Mouse (Mus musculus) limb, embryonic 11.5 days (tissue): ENCODE measurements around the gene Ece1. TPM values are rescaled to one million over a fixed set of nuclear protein-coding genes. Genes with fewer than 3 reads are reported as not detected.

ENCODE experiments used
- ATAC-seq: fragments of 200-750 bp; cut with Nextera tagmentation; 2 replicates; pipeline ENCODE4 v1.8.0; 2017; ENCODE audit warnings: low read depth; ENCODE audit not compliant: insufficient number of reproducible peaks, low FRiP score, low TSS enrichment
- DNase-seq: peaks from one replicate; pipeline ENCODE4 v3.0.0-alpha.2; 2015; ENCODE audit warnings: low spot score
- H3K27ac ChIP-seq: fragments of 300-500 bp; sonication (generic); replicated peaks from 2 replicates; pipeline ENCODE4 v1.5.1; 2014; ENCODE audit warnings: low read depth, mild to moderate bottlenecking, low read length
- H3K27me3 ChIP-seq: fragments of 300-500 bp; sonication (generic); 2 replicates; pipeline ENCODE4 v1.6.1; 2014; ENCODE audit warnings: mild to moderate bottlenecking, low read length, mixed read lengths; ENCODE audit not compliant: control insufficient read depth, insufficient read depth
- H3K36me3 ChIP-seq: fragments of 300-500 bp; sonication (generic); 2 replicates; pipeline ENCODE4 v1.6.1; 2014; ENCODE audit warnings: mild to moderate bottlenecking, low read length, moderate library complexity, mixed read lengths; ENCODE audit not compliant: control insufficient read depth, insufficient read depth
- H3K4me1 ChIP-seq: fragments of 300-500 bp; sonication (generic); 2 replicates; pipeline ENCODE4 v1.6.1; 2014; ENCODE audit warnings: low read length, mixed read lengths; ENCODE audit not compliant: control insufficient read depth, insufficient read depth
- H3K4me2 ChIP-seq: fragments of 300-500 bp; sonication (generic); 2 replicates; pipeline ENCODE4 v1.6.1; 2014; ENCODE audit warnings: low read depth, mild to moderate bottlenecking, moderate library complexity; ENCODE audit not compliant: severe bottlenecking
- H3K4me3 ChIP-seq: fragments of 300-500 bp; sonication (generic); 2 replicates; pipeline ENCODE4 v1.5.1; 2014; ENCODE audit warnings: low read depth, low read length
- H3K9ac ChIP-seq: fragments of 300-500 bp; sonication (generic); 2 replicates; pipeline ENCODE4 v1.6.1; 2014; ENCODE audit warnings: mild to moderate bottlenecking, low read length
- H3K9me3 ChIP-seq: fragments of 300-500 bp; sonication (generic); 2 replicates; pipeline ENCODE4 v1.6.1; 2016; ENCODE audit warnings: low read length; ENCODE audit not compliant: control insufficient read depth
- WGBS: fragments of 180-500 bp; shearing (Covaris S2); extraction: QIAGEN DNeasy Blood & Tissue Kit; methylation state at CpG from one replicate; pipeline ENCODE4 v1.1.7; 2014; 5-methylcytosine and 5-hydroxymethylcytosine counted together
- polyA plus RNA-seq: library from polyadenylated mRNA; unstranded; fragments of >200 nt; fragmentation: Nextera tagmentation; extraction: Ambion mirVana; gene quantifications from 2 replicates; pipeline ENCODE4 v1.2.1, GENCODE M21; 2014

Ece1 gene
- polyA plus RNA-seq, 1 experiment from 2014 or later: 38.0 TPM

- Histone ChIP-seq H3K4me1 (no peaks in the 10 kb centered on the region), H3K27me3 (no peaks in the 10 kb centered on the region), H3K4me2 (no peak overlapping the region), H3K36me3 (no peaks in the 10 kb centered on the region), H3K27ac (no peak overlapping the region), H3K9ac (no peak overlapping the region), H3K9me3 (no peaks in the 10 kb centered on the region), H3K4me3 (no peak overlapping the region)
- 78% methylated on average over 5 of the region's 5 CpGs for WGBS
- no peak for ATAC-seq
- DNase-seq: no peak
Observed at GRCm38 (mm10) chr4:137984746-137985145, 122.7 kb downstream of the Ece1 start.

DNA sequence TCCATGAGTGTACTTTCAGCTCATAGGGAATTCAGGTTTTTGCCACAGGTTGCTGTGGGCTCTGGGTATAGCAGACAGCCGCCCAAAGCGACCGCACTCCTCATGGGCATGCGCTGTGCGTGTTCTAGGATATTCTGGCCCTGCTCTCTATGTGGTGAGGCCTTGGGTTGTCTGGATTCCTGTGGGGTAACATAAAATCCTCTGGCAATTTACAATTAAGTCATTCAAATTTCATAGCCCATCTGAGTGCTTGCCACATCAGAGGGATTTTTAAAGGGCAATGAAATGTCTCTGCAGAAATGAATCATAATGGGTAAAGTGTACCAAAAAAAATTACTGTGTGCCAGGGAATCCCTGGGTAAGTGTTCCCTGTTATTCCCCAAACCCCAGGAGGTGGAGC, 127.4 kb downstream of the Ece1 start:
- Histone ChIP-seq H3K9me3 (no peaks in the 10 kb centered on the region), H3K27ac (no peak overlapping the region)
- no peak for ATAC-seq

GRCm38 (mm10) chr4:137990433-137990832, 128.4 kb downstream of the Ece1 start:
- no peak overlapping the region for H3K9ac ChIP-seq
- H3K27me3 ChIP-seq: 0 out of 2 replicates have a peak, but pooled peaks cover 3% of the 10 kb centered on the region
- no peak overlapping the region for H3K4me2 ChIP-seq
- no peak overlapping the region for H3K27ac ChIP-seq
- no peaks in the 10 kb centered on the region for H3K36me3 ChIP-seq
- 83% methylated on average over 4 of the region's 4 CpGs for WGBS
- ATAC-seq: no peak
- peaks cover 4% of the 10 kb centered on the region for H3K4me1 ChIP-seq
- H3K4me3 ChIP-seq: no peak overlapping the region
- no peaks in the 10 kb centered on the region for H3K9me3 ChIP-seq
- no peak for DNase-seq

More for the DNA sequence above, 127.4 kb downstream of the Ece1 start:
- Histone ChIP-seq H3K4me2 (no peak overlapping the region), H3K9ac (no peak overlapping the region), H3K4me1 (no peaks in the 10 kb centered on the region), H3K36me3 (no peaks in the 10 kb centered on the region), H3K4me3 (no peak overlapping the region), H3K27me3 (0 out of 2 replicates have a peak, but pooled peaks cover 3% of the 10 kb centered on the region)
- DNase-seq: no peak
- WGBS: 87% methylated on average over 5 of the region's 5 CpGs

DNA sequence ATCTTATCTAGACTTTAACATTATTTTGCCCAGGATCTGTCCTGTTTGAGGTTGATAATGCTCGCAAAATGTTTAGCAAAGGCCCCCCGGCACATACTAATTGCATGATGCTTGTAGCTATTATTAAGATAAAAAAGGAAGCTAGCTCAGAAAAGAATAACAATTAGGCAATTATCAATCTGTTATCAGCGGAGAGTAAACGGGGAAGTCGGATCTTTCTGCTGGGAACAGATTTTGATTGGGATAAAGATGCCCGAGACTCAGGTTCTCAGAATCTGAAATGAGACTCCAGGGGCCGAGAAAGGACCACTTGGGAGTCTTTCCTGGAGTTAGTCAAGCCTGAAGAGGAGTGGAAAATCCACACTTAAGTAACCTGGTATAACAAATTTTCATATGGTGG, 129.2 kb downstream of the Ece1 start:
- Histone ChIP-seq H3K36me3 (0 out of 2 replicates have a peak, but pooled peaks cover 2% of the 10 kb centered on the region), H3K9me3 (no peaks in the 10 kb centered on the region), H3K9ac (no peak overlapping the region), H3K27ac (no peak overlapping the region), H3K27me3 (0 out of 2 replicates have a peak, but pooled peaks cover 3% of the 10 kb centered on the region), H3K4me1 (peaks cover 12% of the 10 kb centered on the region), H3K4me2 (no peak overlapping the region), H3K4me3 (no peak overlapping the region)
- DNase-seq (no peak), ATAC-seq (no peak)
- WGBS: 94% methylated on average over 7 of the region's 7 CpGs

DNA sequence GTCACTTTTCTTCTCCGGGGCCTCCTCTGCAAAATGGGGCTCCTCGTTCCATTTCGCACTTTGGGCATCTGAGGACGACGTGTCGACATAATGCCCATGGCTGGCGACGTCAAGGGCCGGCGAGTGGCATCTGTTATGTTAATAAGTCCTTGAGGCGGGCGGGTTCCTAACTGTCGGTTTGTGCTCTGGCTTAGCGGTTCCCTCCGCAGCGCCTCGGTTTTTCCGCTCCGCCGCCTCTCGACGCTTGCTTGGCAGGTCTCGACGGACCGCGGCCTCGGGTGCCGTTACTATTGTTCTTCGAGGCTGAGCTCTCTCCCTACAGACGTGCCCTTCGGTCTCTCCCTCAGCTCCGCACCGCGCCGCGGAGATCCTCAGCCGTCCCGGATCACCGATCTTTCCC, 130.9 kb downstream of the Ece1 start, which contains the start of gene Eif4g3:
TSS of gene Eif4g3 (plus strand) at position 133 of the 400 bp plus-strand sequence.
- WGBS: 2% methylated on average over 39 of the region's 39 CpGs

DNA sequence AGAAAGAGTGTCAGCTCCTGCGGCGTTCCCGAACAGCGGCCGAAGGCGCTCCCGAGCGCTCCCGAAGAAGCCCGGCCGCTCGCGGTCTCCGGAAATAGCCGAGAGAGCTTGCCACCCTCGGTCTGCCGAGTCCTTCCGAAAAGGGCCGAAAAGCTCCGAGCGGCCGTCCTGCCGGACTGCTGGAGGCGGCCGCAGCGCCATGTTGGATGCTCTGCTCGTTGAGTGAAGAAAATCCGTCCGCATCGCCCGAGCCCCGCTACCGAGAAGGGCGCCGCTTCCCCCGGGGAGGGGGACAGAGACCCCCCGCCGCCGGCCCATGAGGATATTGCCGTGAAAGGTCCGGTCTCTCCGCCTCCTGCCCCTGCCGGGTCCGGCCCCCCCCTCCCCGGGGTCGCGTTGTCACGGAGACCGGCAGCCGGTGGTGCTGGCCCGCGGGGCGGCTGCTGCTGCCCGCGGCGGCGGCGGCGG, 131.3 kb downstream of the Ece1 start:
- DNase-seq (peak; percentile 100), ATAC-seq (peak; percentile 92)
- H3K4me2 ChIP-seq: peak overlapping the region; percentile 71
- peak overlapping the region; percentile 95 for H3K27ac ChIP-seq
- no peaks in the 10 kb centered on the region for H3K9me3 ChIP-seq
- peak overlapping the region; percentile 98 for H3K4me3 ChIP-seq
- peak overlapping the region; percentile 99 for H3K9ac ChIP-seq
- peaks cover 12% of the 10 kb centered on the region for H3K4me1 ChIP-seq
- H3K36me3 ChIP-seq: peaks cover 8% of the 10 kb centered on the region
- WGBS: under 1% methylated on average over 43 of the region's 59 CpGs
- 0 out of 2 replicates have a peak, but pooled peaks cover 3% of the 10 kb centered on the region for H3K27me3 ChIP-seq

More for the DNA sequence above, 130.9 kb downstream of the Ece1 start, which contains the start of gene Eif4g3:
- peak within 1 kb of the TSS; percentile 71 for H3K4me2 ChIP-seq
- H3K4me1 ChIP-seq: peaks cover 12% of the 10 kb centered on the region
- H3K9me3 ChIP-seq: no peaks in the 10 kb centered on the region
- peak within 1 kb of the TSS; percentile 98 for H3K4me3 ChIP-seq
- H3K36me3 ChIP-seq: peaks cover 5% of the 10 kb centered on the region; the same call in 1 of the 2 replicates
- H3K9ac ChIP-seq: peak within 1 kb of the TSS; percentile 99
- ATAC-seq: peak; percentile 75
- H3K27me3 ChIP-seq: 0 out of 2 replicates have a peak, but pooled peaks cover 3% of the 10 kb centered on the region
- peak within 1 kb of the TSS; percentile 95 for H3K27ac ChIP-seq
- DNase-seq: no peak

- peaks cover 12% of the 10 kb centered on the region for H3K4me1 ChIP-seq
- H3K27me3 ChIP-seq: 0 out of 2 replicates have a peak, but pooled peaks cover 3% of the 10 kb centered on the region
- ATAC-seq: no peak
- no peaks in the 10 kb centered on the region for H3K9me3 ChIP-seq
- H3K9ac ChIP-seq: peak overlapping the region; percentile 99
- DNase-seq: peak; percentile 62
- peak overlapping the region; percentile 98 for H3K4me3 ChIP-seq
- H3K36me3 ChIP-seq: peaks cover 14% of the 10 kb centered on the region
- peak overlapping the region; percentile 71 for H3K4me2 ChIP-seq
- under 1% methylated on average over 50 of the region's 60 CpGs for WGBS
- H3K27ac ChIP-seq: peak overlapping the region; percentile 95
Observed at GRCm38 (mm10) chr4:137993821-137994561, 132.0 kb downstream of the Ece1 start.

- H3K27ac ChIP-seq: no peak overlapping the region
Observed at GRCm38 (mm10) chr4:137994562-137995336, 132.7 kb downstream of the Ece1 start.

More at GRCm38 (mm10) chr4:137994562-137995336, 132.7 kb downstream of the Ece1 start:
- no peaks in the 10 kb centered on the region for H3K9me3 ChIP-seq
- H3K36me3 ChIP-seq: peaks cover 20% of the 10 kb centered on the region
- H3K4me3 ChIP-seq: peak overlapping the region; percentile 98
- peaks cover 12% of the 10 kb centered on the region for H3K4me1 ChIP-seq
- peak overlapping the region; percentile 71 for H3K4me2 ChIP-seq
- WGBS: 47% methylated on average over 12 of the region's 12 CpGs
- ATAC-seq: no peak
- H3K27me3 ChIP-seq: 0 out of 2 replicates have a peak, but pooled peaks cover 3% of the 10 kb centered on the region
- H3K9ac ChIP-seq: peak overlapping the region; percentile 99
- DNase-seq: no peak
